Mouse (Mus musculus): Measurements from ENCODE around the gene Prep.

- TF ChIP-seq CTCF (IDR thresholded peaks at IDR 0.05; ENCODE audit: extremely low read depth, insufficient read length, insufficient replicate concordance, low read depth, low read length) = no peak
- TF ChIP-seq POLR2A (IDR thresholded peaks at IDR 0.05; ENCODE audit: low read depth, low read length) = no peak
Observed at GRCm38 (mm10) chr10:45210201-45210600, 143.2 kb downstream of the Prep start.

Data from small intestine, adult 2 months (tissue).